In genomic region chr7:30972426-30973250, GRCm38 (mm10) we compare ENCODE assay signal across 8 mouse cellular contexts. TPM values are rescaled to one million over a fixed set of nuclear protein-coding genes. Genes with fewer than 3 reads are reported as not detected.
DNase-seq lines count a peak whose midpoint lies in the region; ATAC-seq and TF ChIP-seq lines count a peak whose summit lies in the region.

No protein-coding gene starts in this region.

- H3K27me3 ChIP-seq in erythroblast, embryonic 14.5 days (ENCODE audit: control insufficient read depth): peaks cover 23% of the 10 kb centered on the region
- no peaks in the 10 kb centered on the region for H3K27me3 ChIP-seq in ES-Bruce4 (ENCODE audit: control insufficient read depth, insufficient read depth, low read length, poor library complexity, severe bottlenecking)
- peaks cover 21% of the 10 kb centered on the region for H3K27me3 ChIP-seq in hindbrain, embryonic 10.5 days (ENCODE audit: insufficient read depth, poor library complexity, severe bottlenecking)

- TF ChIP-seq POLR2A in ES-Bruce4 (IDR thresholded peaks at IDR 0.05; ENCODE audit: insufficient read depth, low read length): no peak

- no peak for ATAC-seq in erythroblast, adult 5-6 weeks (replicated peaks; ENCODE audit: low FRiP score, poor library complexity, severe bottlenecking)

- TF ChIP-seq CTCF in ES-Bruce4 (IDR thresholded peaks at IDR 0.05; ENCODE audit: low read depth, low read length): no peak

- H3K27ac ChIP-seq in ES-Bruce4 (ENCODE audit: insufficient read depth, low read length): no peak overlapping the region
- H3K27ac ChIP-seq in hindbrain, embryonic 10.5 days: peak overlapping the region; percentile 84

- H3K36me3 ChIP-seq in erythroblast, embryonic 14.5 days (ENCODE audit: control insufficient read depth): peaks cover 2% of the 10 kb centered on the region; the same call in 1 of the 2 replicates
- no peaks in the 10 kb centered on the region; the same call in 1 of the 2 replicates for H3K36me3 ChIP-seq in ES-Bruce4 (ENCODE audit: control insufficient read depth, insufficient read depth, low read length, poor library complexity, severe bottlenecking)
- H3K36me3 ChIP-seq in hindbrain, embryonic 10.5 days: peaks cover 21% of the 10 kb centered on the region

- H3K4me3 ChIP-seq in erythroblast, embryonic 14.5 days (replicated peaks): peak overlapping the region; percentile 55
- peak overlapping the region; percentile 80 for H3K4me3 ChIP-seq in ES-Bruce4 (ENCODE audit: low read depth, low read length)
- peak overlapping the region; percentile 55 for H3K4me3 ChIP-seq in hindbrain, embryonic 10.5 days

- no peak for TF ChIP-seq EP300 in ES-Bruce4 (IDR thresholded peaks at IDR 0.05; ENCODE audit: insufficient read depth, low read depth, low read length)

- no peaks in the 10 kb centered on the region; the same call in 1 of the 2 replicates for H3K9me3 ChIP-seq in erythroblast, embryonic 14.5 days (ENCODE audit: control insufficient read depth, low read length)
- H3K9me3 ChIP-seq in ES-Bruce4 (replicated peaks; ENCODE audit: control insufficient read depth, insufficient read depth, low read length, poor library complexity, severe bottlenecking): no peaks in the 10 kb centered on the region
- no peaks in the 10 kb centered on the region for H3K9me3 ChIP-seq in hindbrain, embryonic 10.5 days

- no peak for DNase-seq in hindbrain, embryonic 10.5 days (ENCODE audit: low spot score)
- peak; percentile 10 for DNase-seq in lung, postnatal 25 days (ENCODE audit: low spot score)
- DNase-seq in c-Kit-positive CD71-positive TER-119-positive erythroid progenitor cells, embryonic 14.5 days (ENCODE audit: low spot score): no peak
- DNase-seq in ovary, postnatal 14 days (ENCODE audit: low spot score): no peak
- no peak for DNase-seq in spleen, adult 12 weeks (ENCODE audit: low spot score)

- peak overlapping the region; percentile 70 for H3K9ac ChIP-seq in ES-Bruce4 (ENCODE audit: low read depth, poor library complexity, severe bottlenecking)

- 3% methylated on average over 41 of the region's 41 CpGs for WGBS in hindbrain, embryonic 10.5 days

- H3K4me1 ChIP-seq in erythroblast, embryonic 14.5 days (ENCODE audit: control insufficient read depth): peaks cover 7% of the 10 kb centered on the region
- H3K4me1 ChIP-seq in ES-Bruce4 (ENCODE audit: control insufficient read depth, insufficient read depth, low read length): no peaks in the 10 kb centered on the region
- peaks cover 19% of the 10 kb centered on the region for H3K4me1 ChIP-seq in hindbrain, embryonic 10.5 days (replicated peaks)

RNA-seq across cellular contexts. Expression of gene Lsr, which starts 0.6 kb away (rescaled TPM):
- 0.06 TPM in 1 of 2 replicates, not detected in the other for polyA plus RNA-seq in erythroblast, embryonic 14.5 days (2012)
- 2.9 TPM in 1 of 2 replicates, not detected in the other for total RNA-seq in erythroblast, adult 5-6 weeks (2015; ENCODE audit: low replicate concordance)
- 0.70 and 0.77 TPM in 2 replicates for total RNA-seq in erythroblast, adult 5-6 weeks (2017; ENCODE audit: low replicate concordance)
- polyA plus RNA-seq in ES-Bruce4 (2011; ENCODE audit: insufficient read depth, insufficient read length, low read depth, missing spikeins): 39.1 and 42.9 TPM in 2 replicates
- polyA plus RNA-seq in hindbrain, embryonic 10.5 days (2016; fragmentation: Nextera tagmentation; extraction: Ambion mirVana): 21.2 and 29.8 TPM in 2 replicates

RNA-seq across cellular contexts. Expression of gene Fam187b, which starts 1.0 kb away (rescaled TPM):
- polyA plus RNA-seq in erythroblast, embryonic 14.5 days (2012): not detected in 2 replicates
- not detected in 2 replicates for total RNA-seq in erythroblast, adult 5-6 weeks (2015; ENCODE audit: low replicate concordance)
- total RNA-seq in erythroblast, adult 5-6 weeks (2017; ENCODE audit: low replicate concordance): not detected in 2 replicates
- polyA plus RNA-seq in ES-Bruce4 (2011; ENCODE audit: insufficient read depth, insufficient read length, low read depth, missing spikeins): 3.4 and 3.5 TPM in 2 replicates
- polyA plus RNA-seq in hindbrain, embryonic 10.5 days (2016; fragmentation: Nextera tagmentation; extraction: Ambion mirVana): 1.4 and 2.0 TPM in 2 replicates

RNA-seq across cellular contexts. Expression of gene Usf2, which starts 16.0 kb away (rescaled TPM):
- 30.7 and 40.4 TPM in 2 replicates for polyA plus RNA-seq in erythroblast, embryonic 14.5 days (2012)
- total RNA-seq in erythroblast, adult 5-6 weeks (2015; ENCODE audit: low replicate concordance): 36.5 and 39.3 TPM in 2 replicates
- total RNA-seq in erythroblast, adult 5-6 weeks (2017; ENCODE audit: low replicate concordance): 47.0 and 47.3 TPM in 2 replicates
- 62.7 and 71.4 TPM in 2 replicates for polyA plus RNA-seq in ES-Bruce4 (2011; ENCODE audit: insufficient read depth, insufficient read length, low read depth, missing spikeins)
- 23.6 and 26.3 TPM in 2 replicates for polyA plus RNA-seq in hindbrain, embryonic 10.5 days (2016; fragmentation: Nextera tagmentation; extraction: Ambion mirVana)

RNA-seq across cellular contexts. Expression of gene Hamp, which starts 28.8 kb away (rescaled TPM):
- polyA plus RNA-seq in erythroblast, embryonic 14.5 days (2012): not detected in 2 replicates
- total RNA-seq in erythroblast, adult 5-6 weeks (2015; ENCODE audit: low replicate concordance): not detected in 2 replicates
- total RNA-seq in erythroblast, adult 5-6 weeks (2017; ENCODE audit: low replicate concordance): not detected in 2 replicates
- not detected in 2 replicates for polyA plus RNA-seq in ES-Bruce4 (2011; ENCODE audit: insufficient read depth, insufficient read length, low read depth, missing spikeins)
- not detected in 2 replicates for polyA plus RNA-seq in hindbrain, embryonic 10.5 days (2016; fragmentation: Nextera tagmentation; extraction: Ambion mirVana)

RNA-seq across cellular contexts. Expression of gene Hamp2, which starts 48.2 kb away (rescaled TPM):
- polyA plus RNA-seq in erythroblast, embryonic 14.5 days (2012): not detected in 2 replicates
- not detected in 2 replicates for total RNA-seq in erythroblast, adult 5-6 weeks (2015; ENCODE audit: low replicate concordance)
- not detected in 2 replicates for total RNA-seq in erythroblast, adult 5-6 weeks (2017; ENCODE audit: low replicate concordance)
- not detected in 2 replicates for polyA plus RNA-seq in ES-Bruce4 (2011; ENCODE audit: insufficient read depth, insufficient read length, low read depth, missing spikeins)
- polyA plus RNA-seq in hindbrain, embryonic 10.5 days (2016; fragmentation: Nextera tagmentation; extraction: Ambion mirVana): not detected in 2 replicates

Comparison
In these comparisons a context has a peak if more than half of its experiments do, and no peak if none do; other contexts are left out.
1. RNA of gene Lsr, which starts 0.6 kb away (polyA plus RNA-seq): 39.1 to 42.9 TPM in ES-Bruce4 and 21.2 to 29.8 TPM in hindbrain, embryonic 10.5 days; 0.06 TPM in erythroblast, embryonic 14.5 days; every median in the first group is over 10 times any median in the second.
2. Peak in every context shown above with its lines, with median percentiles within 50 percentile points of each other: H3K4me3 ChIP-seq.